Mouse (Mus musculus): ENCODE measurements around the gene Mamld1.

GRCm38 (mm10) chrX:71053246-71053645, 3.2 kb downstream of the Mamld1 start:
- no peak for TF ChIP-seq CTCF (IDR thresholded peaks at IDR 0.05; ENCODE audit: extremely low read depth, insufficient read depth, insufficient read length, insufficient replicate concordance)
- TF ChIP-seq POLR2A (IDR thresholded peaks at IDR 0.05; ENCODE audit: low read depth, low read length) = no peak
